Mouse (Mus musculus): ENCODE measurements at regions not wholly inside any gene's neighbourhood (a gene's known extent, or its start where the extent isn't known, plus 50 kb on each side); places are given as distances from the start of the nearest gene placed in this dataset.
A peak's percentile ranks its signal among the peaks of the same experiment; 100 is the strongest.
"Not testable (repeated sequence)": the region's sequence is repeated elsewhere in the genome, so short reads cannot be mapped to it uniquely, and the experiment has no call there.

GRCm38 (mm10) chr3:60798862-60799261 is 203.7 kb upstream of the P2ry1 start:
- no peak for DNase-seq (ENCODE audit: extremely low spot score in 1 of 2, low spot score in 1 of 2)

- DNase-seq (ENCODE audit: extremely low spot score in 1 of 2, low spot score in 1 of 2) = no peak
Observed at GRCm38 (mm10) chr3:60804711-60805293, 197.8 kb upstream of the P2ry1 start.

GRCm38 (mm10) chr3:60811924-60812323 is 190.7 kb upstream of the P2ry1 start:
- DNase-seq (ENCODE audit: extremely low spot score in 1 of 2, low spot score in 1 of 2) = no peak

GRCm38 (mm10) chr3:60813485-60813884 is 189.1 kb upstream of the P2ry1 start:
- no peak for DNase-seq (ENCODE audit: extremely low spot score in 1 of 2, low spot score in 1 of 2)

- DNase-seq (ENCODE audit: extremely low spot score in 1 of 2, low spot score in 1 of 2) = no peak
Observed at GRCm38 (mm10) chr3:60819684-60820281, 182.8 kb upstream of the P2ry1 start.

- no peak for DNase-seq (ENCODE audit: extremely low spot score in 1 of 2, low spot score in 1 of 2)
Observed at GRCm38 (mm10) chr3:60821463-60821862, 181.1 kb upstream of the P2ry1 start.

GRCm38 (mm10) chr3:60826759-60827158 is 175.8 kb upstream of the P2ry1 start:
- no peak for DNase-seq (ENCODE audit: extremely low spot score in 1 of 2, low spot score in 1 of 2)

- no peak for DNase-seq (ENCODE audit: extremely low spot score in 1 of 2, low spot score in 1 of 2)
Observed at GRCm38 (mm10) chr3:60832385-60832784, 170.2 kb upstream of the P2ry1 start.

- no peak for DNase-seq (ENCODE audit: extremely low spot score in 1 of 2, low spot score in 1 of 2)
Observed at GRCm38 (mm10) chr3:60841895-60842294, 160.7 kb upstream of the P2ry1 start.

- DNase-seq (ENCODE audit: extremely low spot score in 1 of 2, low spot score in 1 of 2) = no peak
Observed at GRCm38 (mm10) chr3:60845293-60845692, 157.3 kb upstream of the P2ry1 start.

GRCm38 (mm10) chr3:60848437-60848836 is 154.2 kb upstream of the P2ry1 start:
- DNase-seq (ENCODE audit: extremely low spot score in 1 of 2, low spot score in 1 of 2) = no peak

GRCm38 (mm10) chr3:60853773-60854172 is 148.8 kb upstream of the P2ry1 start:
- no peak for DNase-seq (ENCODE audit: extremely low spot score in 1 of 2, low spot score in 1 of 2)

GRCm38 (mm10) chr3:60855734-60856133 is 146.9 kb upstream of the P2ry1 start:
- DNase-seq (ENCODE audit: extremely low spot score in 1 of 2, low spot score in 1 of 2) = no peak

GRCm38 (mm10) chr3:60858474-60859118 is 144.0 kb upstream of the P2ry1 start:
- no peak for DNase-seq (ENCODE audit: extremely low spot score in 1 of 2, low spot score in 1 of 2)

GRCm38 (mm10) chr3:60859119-60859515 is 143.5 kb upstream of the P2ry1 start:
- DNase-seq (ENCODE audit: extremely low spot score in 1 of 2, low spot score in 1 of 2) = no peak

- not testable (repeated sequence) for DNase-seq (ENCODE audit: extremely low spot score in 1 of 2, low spot score in 1 of 2)
Observed at GRCm38 (mm10) chr3:60876858-60877257, 125.7 kb upstream of the P2ry1 start.

GRCm38 (mm10) chr3:60878880-60879279 is 123.7 kb upstream of the P2ry1 start:
- no peak for DNase-seq (ENCODE audit: extremely low spot score in 1 of 2, low spot score in 1 of 2)

GRCm38 (mm10) chr3:60884027-60884426 is 118.6 kb upstream of the P2ry1 start:
- DNase-seq (ENCODE audit: extremely low spot score in 1 of 2, low spot score in 1 of 2) = peak in 1 of 2 experiments; percentile 29

GRCm38 (mm10) chr3:60889191-60889861 is 113.3 kb upstream of the P2ry1 start:
- no peak for DNase-seq (ENCODE audit: extremely low spot score in 1 of 2, low spot score in 1 of 2)

GRCm38 (mm10) chr3:60897628-60898269 is 104.8 kb upstream of the P2ry1 start:
- no peak for DNase-seq (ENCODE audit: extremely low spot score in 1 of 2, low spot score in 1 of 2)

- no peak for DNase-seq (ENCODE audit: extremely low spot score in 1 of 2, low spot score in 1 of 2)
Observed at GRCm38 (mm10) chr3:60898720-60899119, 103.9 kb upstream of the P2ry1 start.
